Mouse (Mus musculus) kidney, adult 2 months (tissue): Measurements from ENCODE around the gene Slc26a8.

ENCODE experiments used
- CTCF ChIP-seq: fragments of 200-500 bp; conservative IDR thresholded peaks from 2 replicates; pipeline ENCODE4 v1.5.1; 2011; ENCODE audit warnings: low read depth, mild to moderate bottlenecking, control low read depth, low read length, moderate library complexity, mixed read lengths; ENCODE audit not compliant: insufficient read depth, insufficient read length
- POLR2A ChIP-seq: fragments of 200-500 bp; IDR thresholded peaks from one replicate; pipeline ENCODE4 v1.6.1; 2011; ENCODE audit warnings: low read depth, low read length, control low read depth

DNA sequence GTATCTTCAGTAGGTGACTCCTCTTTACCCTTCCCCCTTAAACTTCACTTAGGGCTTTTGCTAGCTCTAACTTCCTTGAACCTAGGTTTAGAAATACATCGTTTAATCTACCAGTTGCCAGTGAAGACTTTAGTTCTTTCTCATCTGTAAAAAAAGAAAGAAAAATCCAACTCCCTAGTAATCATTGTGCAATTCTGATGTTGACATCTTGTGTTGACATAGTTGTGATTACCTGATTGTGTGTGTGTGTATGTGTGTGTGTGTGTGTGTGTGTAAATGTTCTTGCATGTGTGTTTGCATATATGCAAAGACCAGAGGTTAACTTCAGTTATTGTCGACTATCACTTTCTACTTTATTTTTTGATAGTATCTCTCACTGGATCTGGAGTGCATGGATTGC, 8.6 kb upstream of the Slc26a8 start:
- TF ChIP-seq POLR2A (no peak), CTCF (no peak)
